Mouse (Mus musculus): ENCODE data around the gene Gm35549. TPM values are rescaled to one million over a fixed set of nuclear protein-coding genes. Genes with fewer than 3 reads are reported as not detected.
A peak's percentile ranks its signal among the peaks of the same experiment; 100 is the strongest.

Gm35549 gene
- total RNA-seq, 2 experiments from 2014 or later = not detected

GRCm38 (mm10) chr9:122829826-122830380 lies 13.9 kb downstream of the Gm35549 start:
- DNase-seq (ENCODE audit: low spot score in 2 of 2) = no peak

GRCm38 (mm10) chr9:122826743-122827142 lies 17.1 kb downstream of the Gm35549 start:
- no peak for DNase-seq (ENCODE audit: low spot score in 2 of 2)

DNA sequence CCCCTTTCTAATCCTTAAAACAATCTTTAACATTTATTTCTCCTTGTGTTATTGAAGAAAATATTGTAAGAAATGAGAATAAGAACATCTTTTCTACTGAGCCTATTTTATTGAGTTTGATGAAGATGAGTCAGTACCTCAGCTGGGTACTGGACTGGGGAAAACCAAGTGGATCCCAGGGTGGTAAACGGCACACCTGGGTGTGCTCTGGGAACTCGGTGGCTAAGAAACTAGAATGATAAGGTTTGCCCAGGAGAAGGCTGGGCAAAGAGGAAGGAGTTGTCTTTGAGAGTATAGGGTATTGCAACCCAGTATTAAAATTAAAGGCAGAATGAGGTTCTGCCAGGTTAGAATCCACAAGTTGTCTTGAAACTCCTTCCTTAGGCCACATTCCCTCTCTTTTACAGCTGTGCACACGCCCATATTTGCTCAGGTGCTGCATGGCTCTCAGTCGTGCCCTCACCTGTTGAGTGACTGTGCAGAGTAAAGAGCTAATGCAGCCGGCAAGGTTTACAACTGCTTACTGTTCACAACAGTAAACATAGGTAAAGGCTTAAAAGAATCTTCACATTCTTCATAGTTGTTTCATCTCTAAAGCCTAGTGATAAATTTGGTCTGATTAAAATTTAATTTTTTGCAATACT lies 20.3 kb downstream of the Gm35549 start:
- no peak for DNase-seq (ENCODE audit: low spot score in 2 of 2)

GRCm38 (mm10) chr9:122815239-122815851 lies 28.5 kb downstream of the Gm35549 start:
- DNase-seq (ENCODE audit: low spot score in 2 of 2) = no peak

- no peak for DNase-seq (ENCODE audit: low spot score in 2 of 2)
These were observed 29.1 kb downstream of the Gm35549 start for GRCm38 (mm10) chr9:122814775-122815174.

DNA sequence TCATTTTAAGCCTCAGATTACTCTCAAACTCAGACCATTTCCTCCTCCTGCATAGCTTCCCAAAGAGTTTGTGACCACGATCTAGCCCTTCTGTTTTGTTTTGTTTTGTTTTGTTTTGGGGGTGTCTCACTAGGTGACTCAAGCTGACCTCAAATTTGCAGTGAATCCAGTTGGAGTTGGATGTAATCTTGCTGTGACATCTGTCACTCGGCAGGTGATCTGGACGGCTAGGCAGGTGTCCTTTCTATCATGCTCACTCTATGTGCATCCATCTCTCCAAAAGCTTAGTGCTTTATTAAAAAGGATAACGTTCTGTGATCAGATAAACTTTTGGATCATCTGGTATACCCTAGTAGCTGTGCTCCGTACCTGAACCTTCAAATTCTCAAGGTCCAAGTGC lies 31.4 kb downstream of the Gm35549 start:
- no peak for DNase-seq (ENCODE audit: low spot score in 2 of 2)

DNA sequence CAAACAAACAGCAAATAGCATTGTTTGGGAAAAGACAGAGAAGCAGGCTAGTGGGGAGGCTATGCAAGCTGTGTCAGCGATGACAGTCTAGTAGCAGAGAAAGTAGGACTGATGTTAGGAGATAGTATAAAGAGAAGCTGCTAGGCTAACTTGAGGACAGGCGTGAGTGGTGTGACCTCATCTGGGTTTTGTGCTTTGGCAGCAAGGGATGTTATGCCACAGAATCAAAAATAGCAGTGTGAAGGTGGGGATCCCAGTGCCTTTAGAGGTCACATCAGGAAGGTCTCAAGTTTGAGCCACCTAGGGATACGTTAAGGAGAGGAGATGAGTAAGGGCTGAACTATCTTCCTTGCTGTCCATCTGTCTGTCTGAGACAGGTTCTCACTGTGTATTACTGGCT lies 33.6 kb downstream of the Gm35549 start:
- no peak for DNase-seq (ENCODE audit: low spot score in 2 of 2)

DNA sequence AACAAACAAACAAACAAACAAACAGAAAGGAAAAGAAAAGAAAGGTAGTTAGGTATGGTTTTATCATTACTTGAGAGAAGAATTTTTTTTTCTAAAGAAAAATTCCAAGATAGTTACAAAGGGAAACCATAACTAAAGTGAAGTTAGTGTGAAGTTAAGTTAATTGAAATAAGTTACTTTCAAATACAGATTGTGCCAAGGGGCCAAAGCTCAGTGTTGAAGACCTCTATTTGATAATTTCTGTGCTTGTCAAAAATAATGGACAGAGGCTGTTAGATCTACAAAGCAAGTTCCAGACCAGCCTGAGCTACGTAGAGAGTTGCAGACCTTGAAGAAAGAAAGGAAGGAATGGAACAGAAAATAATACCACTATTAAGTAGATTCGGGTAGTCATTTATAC lies 36.6 kb downstream of the Gm35549 start:
- DNase-seq (ENCODE audit: low spot score in 2 of 2) = no peak

GRCm38 (mm10) chr9:122805845-122806341 lies 37.9 kb downstream of the Gm35549 start:
- DNase-seq (ENCODE audit: low spot score in 2 of 2) = no peak

DNA sequence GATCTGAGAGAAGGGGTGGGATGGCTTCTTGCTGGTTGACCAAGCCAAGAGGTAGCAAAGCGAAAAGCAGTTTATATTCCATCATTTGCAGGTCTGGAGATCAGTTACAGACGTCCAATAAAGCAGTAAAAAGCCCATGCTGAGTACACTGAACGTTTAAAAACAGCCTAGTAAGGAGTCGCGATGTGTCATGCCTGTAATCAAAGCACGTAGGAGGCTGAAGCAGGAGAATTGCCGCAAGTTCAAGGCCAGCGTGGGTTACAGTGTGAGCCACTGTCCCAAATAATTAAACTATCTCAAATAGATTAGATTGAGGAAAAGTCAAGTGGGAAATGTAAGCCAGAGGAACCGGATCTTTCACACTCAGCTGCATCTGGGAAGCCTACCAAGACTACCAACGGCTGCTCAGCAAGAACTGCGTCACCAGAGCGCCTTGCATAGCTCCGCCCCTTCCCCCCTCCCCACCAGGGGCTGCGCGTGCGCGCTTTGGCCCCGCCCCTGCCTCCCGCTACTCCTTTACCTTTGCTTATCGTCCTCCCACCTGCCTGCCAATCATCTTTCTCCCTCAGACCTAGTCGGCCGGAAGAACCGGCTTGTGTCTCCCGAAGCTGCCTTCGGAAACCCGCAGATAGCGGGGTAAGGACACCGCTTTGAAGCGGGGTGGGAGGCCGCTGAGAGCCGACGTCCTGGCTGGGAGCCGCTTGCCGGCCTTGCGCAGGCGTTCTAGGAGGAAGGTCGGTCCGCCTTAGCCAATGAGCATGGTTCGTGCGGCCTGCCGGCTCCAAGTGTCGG lies 38.6 kb downstream of the Gm35549 start, which contains the start of gene Tcaim:
Gene Tcaim (plus strand): TSS at position 487 of the 792 bp plus-strand sequence.
- DNase-seq (ENCODE audit: low spot score in 2 of 2) = peak; percentile 82 to 91

- DNase-seq (ENCODE audit: low spot score in 2 of 2) = no peak
These were observed 57.3 kb downstream of the Gm35549 start for GRCm38 (mm10) chr9:122786534-122786933.

GRCm38 (mm10) chr9:122785231-122785630 lies 58.6 kb downstream of the Gm35549 start:
- no peak for DNase-seq (ENCODE audit: low spot score in 2 of 2)

Other genes with a start within 250 kb of the Gm35549 start
- not detected for gene Topaz1, start 96.7 kb downstream of the Gm35549 start, total RNA-seq (2021)
- 10 to 100 TPM; 12.7 to 19.9 TPM for gene Tcaim, start 38.5 kb downstream of the Gm35549 start, total RNA-seq (2021)
- gene Zfp445, start 22.0 kb upstream of the Gm35549 start, total RNA-seq (2021) = 10 to 100 TPM; 65.9 to 76.5 TPM
- 1 to 10 TPM; 5.6 to 6.0 TPM for gene Zkscan7, start 41.6 kb upstream of the Gm35549 start, total RNA-seq (2021)
- 10 to 100 TPM; 10.6 to 11.7 TPM for gene Zfp105, start 79.0 kb upstream of the Gm35549 start, total RNA-seq (2021)
- 10 to 100 TPM; 18.1 to 20.7 TPM for gene 1110059G10Rik, start 107.0 kb upstream of the Gm35549 start, total RNA-seq (2021)
- 10 to 100 TPM; 14.5 to 19.4 TPM for gene Kif15, start 107.0 kb upstream of the Gm35549 start, total RNA-seq (2021)
- 10 to 100 TPM; 10.4 to 12.0 TPM for gene Tmem42, start 177.3 kb upstream of the Gm35549 start, total RNA-seq (2021)
- under 1 TPM in 1 of 2 experiments, not detected in 1; 0.29 TPM for gene Tgm4, start 190.7 kb upstream of the Gm35549 start, total RNA-seq (2021)

Measured in gastrocnemius, postnatal 4 days (tissue).